Mouse (Mus musculus): ENCODE data around the gene Git1. TPM values are rescaled to one million over a fixed set of nuclear protein-coding genes. Genes with fewer than 3 reads are reported as not detected.

Gene Git1
- polyA plus RNA-seq, 1 experiment = 119 TPM

DNA sequence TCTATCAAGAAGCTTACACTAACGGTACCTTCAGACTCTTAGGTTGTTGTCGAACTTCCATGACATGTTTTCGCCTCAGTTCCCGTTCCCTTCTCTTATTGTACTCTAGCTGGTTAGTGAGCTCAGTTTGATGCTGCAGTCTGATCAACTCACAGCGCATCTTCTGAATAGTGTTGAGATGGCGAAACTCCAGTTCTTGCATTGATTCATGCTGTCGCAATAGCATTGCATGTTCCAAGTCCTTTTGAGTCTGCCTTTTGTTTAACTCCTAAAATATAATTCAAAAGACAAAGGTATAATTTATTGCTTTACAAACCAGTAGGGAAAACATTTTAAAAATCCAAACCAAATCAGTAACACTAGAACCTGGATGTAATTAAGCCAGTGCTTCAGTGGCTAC lies 51.9 kb downstream of the Git1 start:
- Histone ChIP-seq H3K36me3 (ENCODE audit: control insufficient read depth, insufficient read depth, low read length) (peaks cover 58% of the 10 kb centered on the region), H3K4me1 (ENCODE audit: control insufficient read depth, insufficient read depth, insufficient read length, low read length) (no peaks in the 10 kb centered on the region), H3K4me3 (ENCODE audit: low read depth, low read length) (no peak overlapping the region), H3K27ac (ENCODE audit: insufficient read depth, low read depth, low read length) (no peak overlapping the region), H3K27me3 (ENCODE audit: control insufficient read depth, insufficient read depth, low read length) (no peaks in the 10 kb centered on the region)
- WGBS = 94% methylated on average over 7 of the region's 7 CpGs
- TF ChIP-seq POLR2A (IDR thresholded peaks at IDR 0.05; ENCODE audit: low read depth, low read length) (no peak), CTCF (IDR thresholded peaks at IDR 0.05; ENCODE audit: extremely low read depth, insufficient read length, insufficient replicate concordance, low read depth, low read length) (no peak)

Other genes starting within 250 kb of the Git1 start
- 0.33 and 0.70 TPM in 2 replicates for gene Coro6, start 31.2 kb upstream of the Git1 start, polyA plus RNA-seq (2012; rRNA removed)
- 9.2 and 12.0 TPM in 2 replicates for gene Ankrd13b, start 3.9 kb upstream of the Git1 start, polyA plus RNA-seq (2012; rRNA removed)
- gene Abhd15, start 21.6 kb downstream of the Git1 start, polyA plus RNA-seq (2012; rRNA removed) = 2.7 and 3.7 TPM in 2 replicates
- gene Trp53i13, start 22.4 kb downstream of the Git1 start, polyA plus RNA-seq (2012; rRNA removed) = 15.2 and 46.8 TPM in 2 replicates
- not detected in 2 replicates for gene Gm10392, start 25.6 kb downstream of the Git1 start, polyA plus RNA-seq (2012; rRNA removed)
- 0.80 and 1.7 TPM in 2 replicates for gene Taok1, start 114.3 kb downstream of the Git1 start, polyA plus RNA-seq (2012; rRNA removed)
- 5.4 and 11.8 TPM in 2 replicates for gene Nufip2, start 192.6 kb downstream of the Git1 start, polyA plus RNA-seq (2012; rRNA removed)
- gene Cryba1, start 231.7 kb downstream of the Git1 start, polyA plus RNA-seq (2012; rRNA removed) = not detected in 2 replicates

Data from small intestine, adult 2 months (tissue).